Mouse (Mus musculus) R1 (cell line): ENCODE measurements around the gene C330007P06Rik.
A peak's percentile ranks its signal among the peaks of the same experiment; 100 is the strongest.
"Not testable (repeated sequence)": the region's sequence is repeated elsewhere in the genome, so short reads cannot be mapped to it uniquely, and the experiment has no call there.

Experiments
- DNase-seq: peaks from one replicate; pipeline ENCODE4 v3.0.0-alpha.2; 2018; ENCODE audit warnings: low read depth, low spot score

Gene C330007P06Rik

GRCm38 (mm10) chrX:36799131-36799879, 74.6 kb downstream of the C330007P06Rik start:
- no peak for DNase-seq

GRCm38 (mm10) chrX:36796734-36797133, 77.2 kb downstream of the C330007P06Rik start:
- not testable (repeated sequence) for DNase-seq

- DNase-seq, result peak; percentile 79
Measured at GRCm38 (mm10) chrX:36796163-36796581, 77.7 kb downstream of the C330007P06Rik start.

- DNase-seq, result peak; percentile 85
Measured at GRCm38 (mm10) chrX:36795424-36796162, 78.3 kb downstream of the C330007P06Rik start, which contains the start of gene Slc25a5. Gene Slc25a5, plus strand, starts transcription at chrX:36795651.

GRCm38 (mm10) chrX:36794571-36794970, 79.3 kb downstream of the C330007P06Rik start:
- peak; percentile 59 for DNase-seq

GRCm38 (mm10) chrX:36789360-36789759, 84.6 kb downstream of the C330007P06Rik start:
- DNase-seq, result peak; percentile 50

- DNase-seq, result no peak
Measured at GRCm38 (mm10) chrX:36777694-36778093, 96.2 kb downstream of the C330007P06Rik start.

- DNase-seq, result peak; percentile 57
Measured at GRCm38 (mm10) chrX:36775520-36775919, 98.4 kb downstream of the C330007P06Rik start.
